Comparison of ENCODE assay signal across 9 mouse cellular contexts in the genomic region with DNA sequence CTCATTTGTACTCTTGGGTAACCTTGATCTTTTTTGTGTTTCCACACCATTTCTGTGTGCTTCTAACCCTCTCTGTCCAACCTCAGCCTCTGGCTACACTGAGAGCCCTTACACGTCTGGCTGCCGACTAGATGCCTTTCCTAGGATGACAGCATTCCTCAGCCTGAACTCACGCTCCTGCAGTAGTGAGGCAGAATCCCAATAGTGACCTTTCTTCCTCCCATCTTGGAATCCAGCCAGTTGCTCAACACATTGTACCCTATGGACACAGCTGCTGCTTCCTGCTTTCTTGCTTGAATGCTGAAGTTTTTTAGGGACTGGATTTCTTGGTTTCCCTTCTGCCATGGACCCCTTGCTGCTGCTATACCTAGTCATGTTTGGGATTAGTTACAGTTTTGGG. TPM values are rescaled to one million over a fixed set of nuclear protein-coding genes. Genes with fewer than 3 reads are reported as not detected.
DNase-seq lines count a peak whose midpoint lies in the region; ATAC-seq lines count a peak whose summit lies in the region.
"Had no signal": no experiment of that assay in that cellular context is flagged by ENCODE, and none has a peak within 500 bp of the region (broad histone marks: within the 10 kb centered on the region; RNA-seq: fewer than 3 reads in every experiment).

No protein-coding gene starts in this region.

- H3K9me3 ChIP-seq in heart, embryonic 14.5 days (ENCODE audit: control insufficient read depth, low read length): no peaks in the 10 kb centered on the region

- H3K4me2 ChIP-seq in heart, embryonic 14.5 days (ENCODE audit: low read length): no peak overlapping the region

- peak; percentile 11 for DNase-seq in embryo, embryonic 11.5 days (ENCODE audit: low read depth, low spot score)
- DNase-seq in embryo, embryonic 10.5 days (ENCODE audit: low spot score): no peak
- DNase-seq in 3T3-L1 (ENCODE audit: low read depth, low spot score): peak; percentile 45
- peak; percentile 66 for DNase-seq in kidney, postnatal 10 days
- DNase-seq in thymus, postnatal 4 days: no peak
- no peak for DNase-seq in cerebellum, adult 11 months
- DNase-seq in urinary bladder, postnatal 36 days (ENCODE audit: low spot score in 2 of 2): no peak

- ATAC-seq in heart, embryonic 14.5 days (ENCODE audit: insufficient number of reproducible peaks, insufficient read depth, low FRiP score, low read depth): peak; percentile 38

- H3K4me1 ChIP-seq in heart, embryonic 14.5 days (ENCODE audit: control insufficient read depth in 2 of 2, insufficient read depth in 2 of 2, low read length in 2 of 2): peaks cover 6 to 26% of the 10 kb centered on the region in 2 experiments

- H3K4me3 ChIP-seq in heart, embryonic 14.5 days (ENCODE audit: control insufficient read depth in 1 of 2, insufficient read depth in 1 of 2, low read depth in 1 of 2, low read length in 2 of 2): no peak overlapping the region
- H3K4me3 ChIP-seq: erythroblast, embryonic 14.5 days had no signal

- WGBS in heart, embryonic 14.5 days: 4% methylated on average over 3 of the region's 3 CpGs

- H3K27ac ChIP-seq in heart, embryonic 14.5 days (replicated peaks in 1 of 2; ENCODE audit: control insufficient read depth in 1 of 2, insufficient read depth in 1 of 2, low read depth in 2 of 2, low read length in 2 of 2): peak overlapping the region in 1 of 2 experiments; percentile 61; a peak in 2 of 4 replicates

- H3K36me3 ChIP-seq in heart, embryonic 14.5 days (ENCODE audit: control insufficient read depth, insufficient read depth, low read length): peaks cover 67% of the 10 kb centered on the region

- no peak overlapping the region for H3K9ac ChIP-seq in heart, embryonic 14.5 days (ENCODE audit: low read length)

- H3K27me3 ChIP-seq in heart, embryonic 14.5 days (ENCODE audit: control insufficient read depth, insufficient read depth, low read length): no peaks in the 10 kb centered on the region

RNA-seq across cellular contexts. Expression of gene Msl2, which starts 36.1 kb away (rescaled TPM):
- polyA plus RNA-seq in heart, embryonic 14.5 days (2014; fragmentation: Nextera tagmentation; extraction: Ambion mirVana): 4.2 and 5.3 TPM in 2 replicates

Comparison
In these comparisons a context has a peak if more than half of its experiments do, and no peak if none do; other contexts are left out.
1. DNase-seq: peak in embryo, embryonic 11.5 days (single experiment), 3T3-L1 (single experiment) and kidney, postnatal 10 days (single experiment); none in embryo, embryonic 10.5 days (single experiment), thymus, postnatal 4 days (single experiment), cerebellum, adult 11 months (single experiment) and urinary bladder, postnatal 36 days (0 of 2).